Mouse (Mus musculus): ENCODE data around the gene Defb30.

Gene Defb30

DNA sequence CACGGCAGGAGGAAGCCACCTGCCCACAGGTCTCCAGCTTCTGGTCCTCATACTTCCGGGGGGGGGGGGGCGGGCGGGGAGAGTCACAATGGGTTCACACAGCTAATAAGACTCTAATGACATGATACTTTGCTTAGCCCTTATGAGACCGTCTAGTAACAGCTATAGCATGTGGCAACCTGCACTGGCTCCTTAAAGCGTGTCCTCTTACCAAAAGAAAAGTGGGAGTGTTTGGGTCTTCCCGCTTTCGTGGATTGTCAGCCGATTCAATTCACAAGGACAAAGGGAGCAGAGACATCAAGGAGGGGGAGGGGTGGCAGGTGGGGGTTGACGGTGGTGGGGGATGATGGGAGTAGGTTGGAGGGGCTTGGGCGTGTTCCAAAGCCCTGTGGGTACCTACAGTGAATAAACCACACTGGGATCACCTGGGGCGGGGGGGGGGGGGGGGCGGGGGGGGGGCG is at the start of gene Defb30:
TSS of gene Defb30 (minus strand) at position 51 of the 461 bp plus-strand sequence.
- DNase-seq, result no peak

DNA sequence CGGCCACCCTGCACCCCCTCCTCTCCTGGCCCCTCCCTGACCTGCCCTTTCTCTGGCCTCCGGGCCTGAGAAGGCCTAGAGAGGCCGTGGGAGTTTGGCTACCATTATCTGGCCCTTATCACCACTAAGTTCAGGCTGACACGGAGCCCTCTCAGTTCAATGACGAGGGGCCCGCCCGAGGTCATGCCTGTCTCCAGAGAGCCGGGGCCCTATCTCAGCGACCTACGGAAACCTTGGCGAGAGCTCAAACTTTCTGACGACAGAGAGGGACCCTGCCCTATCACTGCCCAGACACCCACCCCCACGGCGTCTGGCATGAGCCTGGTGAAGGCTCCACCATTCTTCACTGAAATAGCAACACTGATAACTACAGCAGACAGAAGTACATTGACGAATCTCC is 17.9 kb upstream of the Defb30 start:
- DNase-seq, result no peak

DNA sequence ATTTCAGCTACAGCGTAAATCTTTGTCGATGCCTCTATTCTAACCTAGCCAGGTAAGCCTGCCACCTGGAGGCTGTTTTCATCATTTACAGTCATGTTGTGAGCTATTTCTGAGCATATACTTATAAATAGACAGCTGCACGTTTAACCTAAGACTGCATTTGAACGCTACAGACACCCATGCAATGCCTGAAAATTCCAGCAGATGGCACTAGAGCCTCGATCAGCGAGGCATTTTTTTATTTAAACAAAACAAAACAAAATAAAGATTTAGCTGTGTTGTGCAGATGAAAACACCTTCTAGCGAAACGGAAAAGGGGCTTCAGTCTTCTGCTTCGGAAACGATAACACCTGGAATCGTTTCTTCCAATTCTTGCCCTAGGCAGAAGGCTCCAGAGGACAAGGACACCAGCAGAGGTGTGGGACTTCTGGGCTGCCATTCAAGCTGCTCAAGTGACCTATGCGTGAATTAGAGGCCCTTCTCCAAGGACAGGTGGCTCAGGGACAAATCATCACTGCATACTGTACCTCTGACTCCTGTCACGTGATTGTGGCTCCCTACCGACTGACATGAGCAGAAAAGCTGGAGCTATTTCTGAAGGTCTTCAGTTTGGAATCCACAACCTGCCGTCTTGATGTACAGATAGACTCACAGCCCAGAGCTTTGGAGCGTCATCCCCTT is 17.0 kb upstream of the Defb30 start:
- DNase-seq, result peak in 1 of 2 experiments; percentile 68

DNA sequence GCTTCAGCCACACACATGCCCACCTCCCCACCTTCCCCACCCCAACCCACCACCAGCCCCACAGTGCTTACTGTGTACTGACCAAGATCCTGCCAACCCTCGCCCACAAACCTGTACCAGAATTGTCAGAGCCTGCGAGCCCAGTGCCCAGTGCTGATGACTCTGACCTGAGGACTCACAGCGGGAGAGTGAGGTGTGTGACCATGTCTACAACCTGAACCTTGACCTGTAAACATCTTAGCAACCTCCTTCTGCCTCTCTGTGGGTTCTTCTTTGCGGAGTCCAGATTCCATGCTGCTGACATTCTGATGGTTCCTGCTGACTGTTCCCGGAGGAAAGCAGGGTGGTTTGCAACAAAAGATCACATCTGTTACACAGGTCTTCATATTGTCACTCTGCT is 15.6 kb upstream of the Defb30 start:
- peak; percentile 20 to 30 for DNase-seq

DNA sequence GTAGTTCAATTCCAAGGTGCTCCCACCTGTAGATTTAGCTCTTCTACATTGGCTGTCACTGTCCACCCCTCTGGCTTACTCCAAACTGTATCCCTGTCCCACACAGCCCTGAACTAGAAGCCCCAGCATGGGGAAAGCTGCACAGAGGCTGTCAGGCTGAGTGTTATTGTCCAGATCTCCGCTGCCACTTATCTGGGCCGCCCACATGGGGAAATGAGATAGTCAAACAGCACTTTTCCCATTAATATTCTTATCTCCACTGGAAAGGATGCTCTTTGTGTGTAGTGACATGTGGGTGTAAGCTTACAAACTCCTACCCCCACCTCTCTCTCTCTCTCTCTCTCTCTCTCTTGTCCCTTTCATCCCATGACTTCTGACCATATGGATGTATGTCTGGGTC is 12.4 kb upstream of the Defb30 start:
- DNase-seq, result no peak

DNA sequence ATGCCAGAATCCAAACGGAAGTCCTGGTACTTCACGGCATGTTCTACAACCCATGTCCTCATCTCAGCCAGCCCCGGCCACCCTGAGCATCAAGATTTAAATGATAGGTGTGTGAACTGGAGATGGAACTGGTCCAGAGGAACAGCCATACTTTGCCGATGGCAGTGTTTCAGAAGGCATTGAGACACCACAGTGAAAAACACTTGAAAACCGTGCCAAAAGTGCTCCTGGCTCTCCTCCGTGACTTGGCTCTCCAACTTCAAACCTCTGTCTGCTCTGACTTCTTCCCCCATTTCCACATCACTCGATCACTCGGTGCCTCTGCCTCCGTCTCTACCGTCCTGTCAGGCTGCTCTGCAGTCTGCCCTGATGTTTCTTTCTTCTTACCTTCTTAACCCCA is 10.6 kb upstream of the Defb30 start:
- no peak for DNase-seq

DNA sequence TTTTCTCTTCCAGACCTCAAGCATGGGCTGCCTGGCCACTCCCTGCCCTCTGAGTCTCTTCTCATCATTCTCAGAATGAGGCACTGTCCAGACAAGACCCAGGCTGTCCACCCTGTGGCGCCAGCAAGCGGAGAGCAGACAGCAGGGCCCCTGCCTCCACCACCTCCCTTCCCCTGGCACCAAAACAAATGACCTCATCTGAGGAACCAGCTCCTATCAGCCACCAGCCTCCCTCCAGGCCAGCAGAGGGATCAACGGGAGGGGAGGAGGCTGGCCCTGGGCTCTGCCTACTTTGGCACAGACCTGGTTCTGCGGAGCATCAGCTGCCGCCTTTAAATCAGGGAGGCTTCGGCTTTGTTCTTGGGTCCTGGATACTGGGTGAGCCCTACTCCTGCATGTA is 5.0 kb upstream of the Defb30 start:
- DNase-seq, result no peak

DNA sequence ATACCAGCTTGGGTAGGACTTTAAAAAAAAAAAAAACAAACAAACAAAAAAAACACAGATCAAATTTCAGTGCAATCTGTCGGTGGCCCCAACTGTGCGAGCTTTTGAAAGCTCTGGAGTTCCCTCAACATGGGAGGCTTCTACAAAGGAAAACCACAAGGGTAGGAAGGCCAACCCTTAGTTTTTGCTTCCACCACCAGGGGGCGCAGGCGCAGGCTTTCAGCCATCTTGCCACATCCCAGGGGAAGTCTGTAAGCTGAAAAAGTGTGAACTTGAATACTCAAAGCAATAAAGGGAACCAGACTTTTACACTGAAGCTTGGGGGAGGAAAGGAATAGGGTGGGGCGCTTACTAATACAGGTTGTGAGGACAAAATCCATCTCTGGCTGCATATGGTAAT is 1.0 kb upstream of the Defb30 start:
- DNase-seq, result peak; percentile 29 to 65

DNA sequence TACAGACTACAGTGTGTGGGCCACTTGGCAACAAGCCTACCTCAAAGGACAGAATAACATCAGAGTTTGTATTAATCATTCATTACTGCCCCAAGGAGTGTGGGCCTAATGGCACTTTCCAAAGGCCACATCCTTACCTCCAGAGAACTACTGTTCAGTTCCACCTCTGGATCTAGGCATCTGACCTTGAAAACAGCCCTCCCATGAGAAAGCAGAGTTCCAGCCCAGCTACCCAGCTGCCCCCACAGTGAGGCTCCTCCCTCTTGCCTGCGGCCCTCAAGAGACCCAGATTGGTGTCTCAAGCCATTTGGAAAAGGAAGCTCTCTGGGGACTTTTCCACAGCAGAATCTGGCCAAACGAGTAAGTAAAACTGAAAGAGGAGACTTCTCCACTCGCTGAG is 3.1 kb downstream of the Defb30 start, which contains the start of gene Defb42:
TSS of gene Defb42 (plus strand) at position 301 of the 400 bp plus-strand sequence.
- no peak for DNase-seq

DNA sequence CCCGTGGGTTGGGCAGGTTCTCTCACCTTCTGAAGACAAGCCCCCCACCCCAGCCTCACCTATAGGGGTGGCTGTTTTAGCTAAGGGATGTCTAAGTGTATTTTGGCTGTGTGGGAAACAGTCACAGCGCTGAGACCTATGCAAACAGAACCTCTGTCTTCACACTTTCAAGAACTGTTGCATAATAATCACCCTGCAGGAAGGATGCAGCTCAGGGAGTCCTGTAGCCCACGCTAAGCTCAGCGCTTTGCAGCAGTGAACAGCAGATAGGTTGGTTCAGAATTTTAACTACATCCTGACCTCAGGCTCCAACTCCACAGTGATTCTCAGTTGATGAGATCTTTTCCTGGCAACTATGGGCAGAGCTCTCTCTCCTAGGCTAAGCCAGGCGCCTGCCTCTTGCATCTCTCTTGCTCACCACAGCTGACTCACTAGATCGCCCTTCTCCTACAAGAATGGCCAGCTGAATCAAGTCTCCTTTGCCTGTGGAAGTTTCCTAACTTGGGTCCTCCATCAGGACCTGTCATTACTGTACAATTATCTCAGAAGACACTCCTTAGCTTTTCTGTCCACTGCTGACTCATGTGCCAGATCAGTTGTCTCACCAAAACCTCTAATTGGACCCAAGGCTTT is 29.1 kb downstream of the Defb30 start:
- DNase-seq, result no peak

DNA sequence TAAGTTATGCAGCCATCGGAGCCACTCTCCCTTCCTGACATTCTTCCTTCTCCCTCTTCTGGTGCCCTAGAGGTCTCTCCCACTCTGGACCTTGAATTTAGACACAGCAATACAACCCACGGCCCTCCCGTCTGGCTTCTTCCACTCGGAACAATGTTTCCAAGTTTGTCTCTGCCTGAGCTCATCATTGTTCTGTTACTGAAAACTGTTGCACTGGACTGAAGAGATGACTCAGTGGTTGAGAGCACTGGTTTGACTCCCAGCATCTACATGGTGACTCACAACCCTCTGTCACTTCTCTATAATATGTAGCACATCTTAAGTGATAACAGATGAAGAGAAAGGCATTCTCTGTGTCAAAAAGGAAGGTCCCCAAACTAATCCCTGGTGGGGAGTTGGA is 35.1 kb downstream of the Defb30 start:
- DNase-seq, result no peak

DNA sequence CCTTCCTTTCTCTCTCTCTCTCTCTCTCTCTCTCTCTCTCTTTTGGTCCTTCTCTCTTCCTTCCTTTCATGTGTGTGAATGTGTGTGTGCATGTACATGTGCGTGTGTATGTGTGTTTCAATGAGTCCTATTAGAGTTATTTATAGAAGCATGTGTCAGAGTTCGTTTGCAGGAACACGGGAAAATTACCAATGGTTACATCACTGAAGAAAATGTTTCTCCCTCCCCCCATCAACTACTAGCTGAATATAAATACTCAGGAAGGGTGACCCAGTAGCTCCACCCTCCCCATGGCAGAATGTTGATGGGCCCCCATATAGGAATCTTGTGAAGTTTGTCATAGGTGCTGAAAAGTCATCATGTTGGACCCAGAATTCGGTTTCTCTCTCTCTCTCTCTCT is 36.7 kb downstream of the Defb30 start:
- DNase-seq, result no peak

DNA sequence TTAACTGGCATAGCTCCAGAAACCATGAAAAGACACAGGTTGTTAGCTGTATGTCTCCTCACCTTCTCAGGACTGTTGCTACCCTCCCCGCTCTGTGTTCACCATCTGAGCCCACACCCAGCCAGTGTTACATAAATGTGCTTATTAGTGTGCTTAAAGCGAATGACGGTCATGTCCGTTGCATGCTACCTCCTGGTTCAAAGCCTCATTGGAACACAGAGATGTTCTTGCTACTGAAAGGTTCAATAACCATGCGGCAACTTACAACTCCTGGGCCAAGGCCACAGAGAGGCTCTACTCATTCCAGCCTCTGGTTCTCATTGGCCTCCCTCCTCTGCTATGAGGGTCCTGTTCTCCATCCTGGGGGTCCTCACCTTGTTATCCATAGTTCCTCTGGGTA is 38.3 kb downstream of the Defb30 start, which contains the start of gene Defb43:
TSS of gene Defb43 (plus strand) at position 301 of the 400 bp plus-strand sequence.
- DNase-seq, result no peak

DNA sequence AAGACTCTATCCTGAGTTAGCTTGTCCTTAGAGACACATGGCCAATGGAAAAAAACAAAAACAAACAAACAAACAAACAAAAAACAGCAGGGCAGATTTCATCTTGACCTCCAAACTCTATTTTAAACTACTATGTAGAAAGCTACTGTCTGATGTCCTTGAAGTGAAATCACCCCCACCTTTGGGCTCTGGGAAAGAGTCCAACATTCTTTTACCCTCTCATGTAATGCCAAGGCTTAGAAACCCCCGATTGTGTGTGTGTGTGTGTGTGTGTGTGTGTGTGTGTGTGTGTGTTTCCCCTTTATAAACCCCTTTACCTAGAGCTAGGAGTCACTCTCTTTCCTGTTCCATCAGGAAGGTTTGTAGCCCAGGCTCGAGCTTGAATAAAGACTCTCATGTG is 47.2 kb downstream of the Defb30 start:
- DNase-seq, result no peak

DNA sequence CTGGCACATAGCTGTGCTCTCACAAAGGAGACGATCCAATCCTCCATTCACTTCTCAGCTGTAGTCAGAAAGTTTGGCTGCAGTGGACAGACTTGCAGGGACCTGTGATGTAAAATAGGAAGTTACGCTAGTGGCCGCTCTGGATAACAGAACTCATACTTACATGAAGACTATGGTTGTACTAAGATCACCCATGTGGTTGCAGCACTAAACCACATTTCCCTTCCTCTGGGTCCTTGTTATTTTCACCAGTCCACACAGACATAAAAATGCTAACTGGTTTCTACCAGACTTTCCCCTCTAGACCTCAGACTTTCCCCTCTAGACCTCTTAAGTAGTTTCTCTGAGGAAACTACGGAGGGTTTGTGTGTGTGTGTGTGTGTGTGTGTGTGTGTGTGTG is 50.8 kb downstream of the Defb30 start:
- no peak for DNase-seq

DNA sequence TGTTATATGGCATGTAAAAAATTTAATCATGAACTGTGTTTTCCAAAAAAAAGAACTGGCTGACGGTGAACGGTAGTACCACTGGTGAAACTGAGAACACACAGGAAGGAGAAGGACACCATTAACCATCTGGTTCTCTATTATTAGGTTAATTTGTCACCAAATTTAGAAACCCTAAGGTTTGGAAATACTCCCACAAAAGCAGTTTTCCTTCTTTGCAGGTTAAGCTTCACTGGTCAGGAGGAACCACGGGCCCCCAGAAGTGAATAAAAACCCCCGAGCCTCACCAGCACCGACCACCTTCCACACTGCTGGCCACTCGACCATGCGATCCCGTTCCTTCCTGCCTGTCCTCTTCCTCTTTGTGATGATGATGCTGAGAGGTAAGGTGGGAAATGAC is 52.0 kb downstream of the Defb30 start, which contains the start of gene Defb47:
TSS of gene Defb47 (plus strand) at position 301 of the 400 bp plus-strand sequence.
- no peak for DNase-seq

DNA sequence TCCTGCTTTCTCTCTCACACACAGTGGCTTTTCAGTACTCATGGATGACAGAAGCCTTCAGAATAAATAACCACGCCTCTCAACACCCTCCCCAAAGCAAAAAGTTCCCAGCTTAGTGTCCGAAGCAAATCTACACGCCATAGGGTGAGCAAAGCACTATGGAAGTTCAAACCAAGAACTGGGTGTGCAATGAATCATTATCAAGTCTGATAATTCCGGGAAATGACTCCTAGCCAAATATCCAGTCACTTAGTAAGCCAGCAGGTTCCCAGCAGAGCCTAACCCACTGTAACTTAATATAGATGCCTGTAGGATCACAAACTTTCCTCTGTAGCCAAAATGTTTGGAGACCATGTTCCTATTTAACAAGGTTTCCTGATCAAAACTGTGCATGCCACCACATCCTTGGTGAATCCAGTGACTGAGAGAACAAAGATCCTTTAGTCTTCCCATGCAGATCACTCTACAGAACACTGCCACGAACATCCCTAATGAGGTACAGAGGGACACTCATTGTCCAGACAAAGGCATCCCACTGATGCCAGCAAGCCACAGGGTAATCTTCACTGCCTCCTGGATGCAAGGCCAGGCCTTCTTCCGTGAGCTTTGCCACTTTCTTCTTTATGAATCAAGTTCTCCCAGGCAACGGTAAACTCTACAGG is 57.8 kb downstream of the Defb30 start:
- no peak for DNase-seq

DNA sequence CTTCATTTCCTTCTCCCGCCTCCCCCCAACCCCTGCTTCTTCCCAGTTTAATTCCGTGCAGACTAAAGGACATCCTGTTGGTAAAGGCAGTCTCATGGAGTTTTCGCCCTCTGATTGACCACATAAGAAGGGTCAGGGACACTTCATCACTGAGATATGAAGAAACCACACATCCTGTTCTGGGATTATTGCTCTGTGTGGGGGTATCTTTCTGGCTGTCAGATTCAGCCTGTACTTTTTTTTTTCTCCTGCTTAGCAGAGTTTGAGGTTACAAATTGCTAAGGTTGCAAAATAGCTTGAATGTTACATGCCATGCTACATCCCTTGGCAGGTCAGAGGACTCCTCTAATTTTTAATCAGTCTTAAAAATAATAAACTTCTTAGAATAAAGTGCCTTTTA is 58.5 kb downstream of the Defb30 start:
- no peak for DNase-seq

DNA sequence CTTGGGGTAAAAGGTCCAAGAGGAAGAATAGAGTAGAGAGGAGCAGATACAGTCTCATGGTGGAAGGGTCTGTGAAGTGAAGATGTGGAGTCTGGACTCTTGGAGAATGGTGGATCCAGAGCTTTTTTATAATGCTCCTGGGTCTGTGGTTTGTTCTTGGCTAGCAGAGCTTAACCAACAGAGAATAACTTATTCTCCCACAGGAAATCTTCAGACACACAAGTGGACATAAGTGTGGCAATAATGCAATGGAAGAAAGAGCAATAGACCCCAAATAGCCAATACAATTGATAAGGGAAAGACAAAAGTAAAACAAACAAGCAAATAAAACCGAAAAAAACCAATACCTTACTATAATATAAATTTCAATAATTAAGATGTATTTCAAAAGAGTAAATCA is 65.3 kb downstream of the Defb30 start, which contains the start of gene Defb48:
TSS of gene Defb48 (minus strand) at position 101 of the 400 bp plus-strand sequence.
- DNase-seq, result no peak

Measured in kidney, adult 8-10 months (tissue).